Mouse (Mus musculus) left cerebral cortex, adult 9 months (tissue): ENCODE measurements at regions not wholly inside any gene's neighbourhood (a gene's known extent, or its start where the extent isn't known, plus 50 kb on each side); places are given as distances from the start of the nearest gene placed in this dataset.

Source experiments
- DNase-seq, 2 experiments: peaks; one replicate each; pipeline ENCODE4 v3.0.0; 2022; ENCODE audit warnings: low spot score in 2 of 2

- DNase-seq = no peak
Observed at GRCm38 (mm10) chrX:19199531-19199930, 281.6 kb downstream of the Tex13c3 start.

GRCm38 (mm10) chrX:19168983-19169382, 312.1 kb downstream of the Tex13c3 start:
- no peak for DNase-seq

GRCm38 (mm10) chrX:19168546-19168945, 312.6 kb downstream of the Tex13c3 start:
- DNase-seq = no peak

- peak in 1 of 2 experiments; percentile 17 for DNase-seq
Observed at GRCm38 (mm10) chrX:19168111-19168510, 313.0 kb downstream of the Tex13c3 start.

GRCm38 (mm10) chrX:19167121-19167853, 313.8 kb downstream of the Tex13c3 start:
- DNase-seq = no peak

- no peak for DNase-seq
Observed at GRCm38 (mm10) chrX:19165891-19166644, 315.1 kb downstream of the Tex13c3 start.

- no peak for DNase-seq
Observed at GRCm38 (mm10) chrX:19164151-19164550, 317.0 kb downstream of the Tex13c3 start.

- DNase-seq = no peak
Observed at GRCm38 (mm10) chrX:19162958-19163357, 318.2 kb downstream of the Tex13c3 start.

- no peak for DNase-seq
Observed at GRCm38 (mm10) chrX:19162351-19162750, 318.8 kb downstream of the Tex13c3 start.

- DNase-seq = no peak
Observed at GRCm38 (mm10) chrX:19160275-19160930, 320.7 kb downstream of the Tex13c3 start.

GRCm38 (mm10) chrX:19157464-19158203, 323.5 kb downstream of the Tex13c3 start:
- DNase-seq = no peak

- DNase-seq = no peak
Observed at GRCm38 (mm10) chrX:19153619-19154018, 327.5 kb downstream of the Tex13c3 start.

GRCm38 (mm10) chrX:19152170-19152861, 328.8 kb downstream of the Tex13c3 start:
- DNase-seq = no peak

- no peak for DNase-seq
Observed at GRCm38 (mm10) chrX:19150606-19151005, 330.5 kb downstream of the Tex13c3 start.

- DNase-seq = no peak
Observed at GRCm38 (mm10) chrX:19148672-19149071, 332.4 kb downstream of the Tex13c3 start.

GRCm38 (mm10) chrX:19148251-19148650, 332.9 kb downstream of the Tex13c3 start:
- no peak for DNase-seq

- DNase-seq = no peak
Observed at GRCm38 (mm10) chrX:19112753-19113152, 368.4 kb downstream of the Tex13c3 start.

GRCm38 (mm10) chrX:19102911-19103310, 378.2 kb downstream of the Tex13c3 start:
- no peak for DNase-seq

GRCm38 (mm10) chrX:19095960-19096359, 385.2 kb downstream of the Tex13c3 start:
- DNase-seq = no peak

- no peak for DNase-seq
Observed at GRCm38 (mm10) chrX:19084435-19084834, 396.7 kb downstream of the Tex13c3 start.

- no peak for DNase-seq
Observed at GRCm38 (mm10) chrX:19080021-19080420, 401.1 kb downstream of the Tex13c3 start.
